Mouse (Mus musculus): Measurements from ENCODE around the gene H6pd.
A peak's percentile ranks its signal among the peaks of the same experiment; 100 is the strongest.
"Not testable (repeated sequence)": the region's sequence is repeated elsewhere in the genome, so short reads cannot be mapped to it uniquely, and the experiment has no call there.

The H6pd gene

GRCm38 (mm10) chr4:150008853-150009586, at the start of gene H6pd:
Gene H6pd, minus strand, starts transcription at chr4:150009023.
- DNase-seq (ENCODE audit: low spot score): peak; percentile 80

DNA sequence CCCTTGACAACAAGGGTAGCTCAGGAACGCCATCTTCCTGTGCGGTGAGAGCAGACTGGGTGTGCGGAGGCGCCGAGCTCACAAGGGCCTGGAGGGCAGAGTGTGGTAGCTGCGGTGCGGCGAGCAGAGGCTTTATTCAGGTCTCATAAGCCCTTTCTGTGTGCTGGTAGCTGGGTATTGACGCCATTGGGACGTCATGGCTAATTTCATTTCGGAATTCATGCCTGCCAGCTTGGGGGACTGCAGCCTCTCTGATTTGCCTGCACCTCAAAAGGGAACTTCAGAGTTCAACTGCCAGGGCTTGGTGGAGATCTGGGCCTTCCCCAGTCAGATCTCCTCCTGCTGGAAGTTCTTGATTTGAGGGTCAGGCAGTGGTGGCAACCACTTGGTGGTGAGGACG, 48.9 kb upstream of the H6pd start:
- DNase-seq (ENCODE audit: low spot score): no peak

DNA sequence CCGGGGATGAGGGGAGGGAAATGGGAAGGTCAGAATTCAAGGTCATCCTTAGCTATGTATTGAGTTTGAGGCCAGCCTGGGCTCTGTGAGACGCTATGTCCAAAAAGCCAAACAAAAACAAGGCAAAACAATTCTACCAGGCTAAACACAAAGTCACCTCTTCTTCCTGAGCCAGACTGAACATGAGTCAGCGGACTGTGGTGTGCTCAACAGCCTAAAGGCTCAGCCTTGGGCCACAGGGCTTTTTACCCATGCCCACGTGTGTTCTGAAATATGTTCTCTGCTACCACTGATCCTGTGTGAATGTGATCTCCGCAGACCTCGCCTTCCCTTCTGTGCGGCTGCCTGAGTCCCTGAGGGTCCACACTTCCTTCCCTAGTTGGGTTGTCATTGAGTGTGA, 47.3 kb upstream of the H6pd start:
- DNase-seq (ENCODE audit: low spot score): no peak

- DNase-seq (ENCODE audit: low spot score): no peak
Measured at GRCm38 (mm10) chr4:150052380-150052779, 43.6 kb upstream of the H6pd start.

DNA sequence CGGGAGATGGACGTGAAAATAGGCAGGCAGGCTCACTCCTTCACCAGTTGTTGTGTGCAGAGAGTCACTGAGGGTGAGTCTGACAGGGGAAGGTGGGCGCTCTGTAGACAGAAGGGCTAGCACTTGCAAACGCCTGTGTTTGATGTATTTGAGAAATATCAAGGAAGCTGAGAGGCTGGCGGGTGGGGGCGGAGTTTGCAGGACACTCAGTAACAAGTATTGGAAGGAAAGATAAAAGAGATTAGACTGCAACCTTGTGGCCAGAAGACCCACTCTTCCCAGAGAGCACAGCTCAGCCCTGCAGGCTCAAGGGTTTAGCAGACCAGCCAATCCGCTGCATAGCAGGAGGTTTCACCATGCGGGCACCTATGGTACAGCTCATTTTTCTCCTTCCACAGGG, 42.7 kb upstream of the H6pd start:
- DNase-seq (ENCODE audit: low spot score): no peak

DNA sequence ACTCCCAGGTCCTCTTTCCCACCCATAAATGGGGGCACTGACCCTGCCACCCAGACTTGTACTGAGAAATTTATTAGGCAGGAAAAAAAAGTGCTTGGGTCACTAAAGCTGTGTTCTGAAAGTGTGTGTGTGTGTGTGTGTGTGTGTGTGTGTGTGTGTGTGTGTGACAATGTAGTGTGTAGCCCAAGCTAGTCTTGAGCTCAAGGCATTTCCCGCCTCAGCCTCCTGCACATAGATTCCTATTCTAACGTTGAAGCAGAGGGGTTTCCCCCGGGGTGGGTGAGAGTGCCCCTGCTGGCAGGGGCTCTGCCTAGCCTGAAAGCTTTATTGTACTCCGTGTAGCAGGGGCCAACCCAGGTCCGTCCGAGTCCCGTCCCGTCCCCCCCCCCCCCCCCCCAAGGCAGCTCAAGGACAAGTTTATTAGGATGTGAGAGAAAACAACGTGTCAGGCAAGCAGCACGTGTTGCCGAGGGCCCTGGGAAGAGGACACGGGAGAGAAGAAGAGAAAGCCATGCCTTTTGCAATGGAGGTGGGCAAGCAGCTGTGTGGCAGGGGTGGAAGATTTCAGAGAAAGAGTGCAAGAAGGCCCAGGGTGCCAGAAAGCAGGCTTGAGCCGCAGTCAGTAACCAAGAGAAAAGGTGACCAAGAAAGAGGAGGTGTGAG, 40.9 kb upstream of the H6pd start:
- DNase-seq (ENCODE audit: low spot score): no peak

GRCm38 (mm10) chr4:150049157-150049513, 40.3 kb upstream of the H6pd start:
- DNase-seq (ENCODE audit: low spot score): no peak

DNA sequence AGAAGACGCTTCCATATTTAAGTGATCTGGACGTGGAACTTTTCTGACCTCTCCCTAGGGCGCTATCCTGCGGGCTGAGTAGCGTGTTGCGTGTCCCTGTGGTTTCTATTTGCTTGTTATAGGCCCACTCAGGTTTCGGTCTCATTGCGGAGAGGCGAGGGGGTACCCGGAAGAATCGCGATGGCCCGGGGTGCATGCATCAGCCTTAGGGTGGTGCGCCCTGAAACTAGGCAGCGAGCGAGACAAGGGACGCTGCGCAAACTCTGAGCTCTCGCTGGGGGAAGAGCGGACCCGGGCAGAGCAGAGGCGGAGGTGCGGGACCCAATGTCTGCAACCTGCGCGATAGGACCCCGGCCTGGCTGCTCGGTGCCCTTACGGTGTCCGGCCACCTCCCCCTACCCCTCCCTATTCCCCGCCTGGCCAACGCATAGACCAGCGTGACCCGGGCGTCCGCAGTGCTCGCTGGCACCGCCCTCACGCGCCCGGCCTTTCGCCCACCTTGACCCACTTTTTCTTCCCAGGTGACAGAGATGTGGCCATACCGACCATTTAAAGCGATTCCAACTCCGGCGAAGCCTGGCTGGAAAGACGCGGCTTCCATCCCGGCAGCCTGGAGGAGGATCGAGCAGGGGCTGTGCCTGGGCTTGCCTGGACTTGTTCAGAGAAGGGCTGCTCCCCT, 39.8 kb upstream of the H6pd start:
- no peak for DNase-seq (ENCODE audit: low spot score)

DNA sequence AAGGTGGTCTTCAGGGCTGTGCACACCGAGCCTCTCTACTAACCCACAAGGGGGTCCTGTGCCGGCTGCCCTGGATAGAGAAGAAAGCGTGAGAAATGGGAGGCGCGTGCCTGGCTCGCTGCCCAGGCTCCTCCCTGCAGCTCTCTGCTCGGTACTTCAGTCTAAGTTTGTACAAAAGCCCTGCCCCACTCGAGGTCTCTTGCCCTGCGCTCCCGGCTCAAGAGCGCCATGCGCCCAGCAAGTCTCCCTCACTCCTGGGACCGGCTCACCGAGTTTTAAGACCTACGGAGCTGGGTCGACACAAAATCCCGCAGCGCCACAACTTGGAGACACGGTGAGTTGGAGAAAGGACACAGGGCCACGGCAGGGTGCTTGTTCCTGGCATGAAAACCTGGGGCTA, 39.2 kb upstream of the H6pd start:
- DNase-seq (ENCODE audit: low spot score): no peak

DNA sequence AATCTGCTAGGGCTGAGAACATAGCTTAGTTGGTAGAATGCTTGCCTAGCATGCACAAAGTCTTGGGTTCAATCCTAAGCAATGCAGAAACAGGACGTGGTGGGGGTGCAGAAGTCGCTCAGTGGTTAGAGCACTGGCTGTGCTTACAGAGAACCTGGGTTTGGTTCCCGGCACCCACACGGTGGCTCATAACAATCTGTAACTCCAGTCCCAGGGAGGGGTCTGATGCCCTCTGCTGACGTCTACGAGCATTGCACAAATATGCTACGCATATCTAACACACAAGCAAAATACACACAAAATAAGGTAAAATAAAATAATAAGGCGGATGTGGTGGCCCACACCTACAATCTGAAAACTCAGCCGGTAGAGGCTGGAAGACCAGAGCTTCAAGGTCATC, 34.8 kb upstream of the H6pd start:
- no peak for DNase-seq (ENCODE audit: low spot score)

GRCm38 (mm10) chr4:150041346-150042110, 32.7 kb upstream of the H6pd start:
- DNase-seq (ENCODE audit: low spot score): no peak

- DNase-seq (ENCODE audit: low spot score): not testable (repeated sequence)
Measured at GRCm38 (mm10) chr4:150040856-150041255, 32.0 kb upstream of the H6pd start.

DNA sequence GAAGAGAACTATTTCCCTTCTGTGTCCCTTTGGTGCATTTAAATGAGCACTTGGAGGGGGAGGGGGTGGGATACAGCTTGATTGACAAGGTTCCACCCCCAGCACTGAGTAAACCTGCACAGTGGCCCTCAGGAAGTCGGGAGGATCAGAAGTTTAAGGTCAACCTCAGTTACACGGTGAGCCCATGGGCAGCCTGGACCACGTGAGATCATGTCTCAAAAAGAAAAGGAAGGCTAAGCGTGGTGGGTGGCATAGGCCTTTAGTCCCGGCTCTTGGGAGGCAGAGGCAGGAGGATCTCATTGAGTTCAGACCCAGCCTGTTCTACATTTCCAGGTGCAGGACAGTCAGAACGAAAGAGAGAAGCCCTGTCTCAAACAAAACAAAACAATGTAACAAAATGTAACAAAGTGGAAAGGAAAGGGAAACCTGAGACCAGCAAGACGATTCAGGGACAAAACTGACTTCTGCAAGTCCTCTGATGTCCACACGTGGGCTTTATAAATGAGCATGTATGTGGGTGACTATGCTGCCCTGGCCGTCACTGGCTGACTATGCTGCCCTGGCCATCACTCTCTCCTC, 31.3 kb upstream of the H6pd start:
- no peak for DNase-seq (ENCODE audit: low spot score)

GRCm38 (mm10) chr4:150038533-150038932, 29.7 kb upstream of the H6pd start:
- no peak for DNase-seq (ENCODE audit: low spot score)

DNA sequence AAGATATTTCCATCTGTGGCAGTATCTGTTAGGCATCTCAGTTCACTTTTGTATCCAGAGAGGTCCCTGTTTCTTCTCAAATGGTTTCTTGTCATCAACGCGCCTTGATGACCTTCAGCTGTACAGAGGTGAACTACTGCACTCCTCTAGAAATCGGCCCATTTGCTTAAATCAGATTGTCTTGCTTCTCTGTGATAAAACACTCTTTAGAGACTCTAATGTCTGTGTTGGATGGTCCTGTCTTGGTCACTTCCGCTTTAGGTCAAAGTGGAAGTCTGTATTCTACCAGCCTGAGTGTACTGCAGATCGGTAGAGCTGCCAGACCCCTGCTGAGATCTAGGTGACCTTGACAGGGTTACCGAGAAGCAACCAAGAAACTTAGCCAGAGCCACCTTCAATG, 27.3 kb upstream of the H6pd start:
- DNase-seq (ENCODE audit: low spot score): no peak

- peak; percentile 80 for DNase-seq (ENCODE audit: low spot score)
Measured at GRCm38 (mm10) chr4:150035280-150035679, 26.5 kb upstream of the H6pd start.

- no peak for DNase-seq (ENCODE audit: low spot score)
Measured at GRCm38 (mm10) chr4:150033261-150033671, 24.4 kb upstream of the H6pd start.

GRCm38 (mm10) chr4:150031234-150031890, 22.5 kb upstream of the H6pd start:
- DNase-seq (ENCODE audit: low spot score): no peak

- no peak for DNase-seq (ENCODE audit: low spot score)
Measured at GRCm38 (mm10) chr4:150030449-150031233, 21.8 kb upstream of the H6pd start.

DNA sequence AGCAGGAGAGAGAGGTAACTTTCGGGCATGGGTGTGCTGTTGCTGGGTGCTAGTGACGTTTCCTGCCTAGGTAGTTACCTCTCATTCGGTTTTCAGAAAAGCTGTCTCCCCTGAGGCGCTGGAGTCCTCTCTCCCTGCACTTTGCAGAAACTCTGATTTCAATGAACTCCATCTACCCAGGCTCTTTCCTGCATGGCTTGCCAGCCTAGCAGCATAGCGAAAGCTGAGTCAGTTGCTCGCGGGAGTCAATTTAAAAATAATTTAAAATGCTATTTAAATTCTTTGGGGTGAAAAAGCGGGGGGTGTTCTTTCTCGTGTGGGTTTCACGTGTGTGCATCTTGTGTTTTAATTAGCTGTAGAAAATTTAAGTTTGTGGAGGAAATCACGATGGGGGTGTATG, 21.1 kb upstream of the H6pd start:
- no peak for DNase-seq (ENCODE audit: low spot score)

- no peak for DNase-seq (ENCODE audit: low spot score)
Measured at GRCm38 (mm10) chr4:150023518-150023917, 14.7 kb upstream of the H6pd start.

Data from left cerebral cortex, adult 11 months (tissue).